Mouse (Mus musculus): ENCODE data around the gene Alpl. TPM values are rescaled to one million over a fixed set of nuclear protein-coding genes. Genes with fewer than 3 reads are reported as not detected.
A peak's percentile ranks its signal among the peaks of the same experiment; 100 is the strongest.

The Alpl gene
- total RNA-seq, 2 experiments from 2014 or later, result 40.4 to 61.8 TPM

DNA sequence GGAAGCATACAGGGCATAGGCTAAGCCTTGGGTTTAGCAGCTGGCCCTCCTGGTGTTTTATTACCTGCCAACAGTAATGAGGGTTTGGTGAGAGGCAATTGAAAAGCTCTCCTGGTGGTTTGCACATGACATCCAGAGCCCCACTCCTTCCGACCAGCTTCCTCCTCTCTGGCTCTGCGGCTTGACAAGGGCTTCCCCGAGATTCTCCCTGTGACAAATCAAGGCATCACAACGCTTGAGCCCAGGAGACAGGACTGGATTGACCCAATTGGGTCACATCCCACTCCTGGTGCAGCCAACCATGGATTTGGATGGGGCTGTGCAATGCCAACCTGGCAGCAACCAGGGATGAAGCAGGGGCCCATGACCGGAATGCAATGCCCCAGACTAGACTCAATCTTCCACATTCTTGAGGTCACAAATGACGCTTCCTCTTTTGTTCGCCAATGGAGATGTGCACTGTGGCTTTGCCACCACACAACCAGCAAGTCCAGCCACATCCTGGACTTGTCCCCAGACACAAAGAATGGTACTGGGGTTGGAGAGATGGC is 11.2 kb upstream of the Alpl start:
- intact Hi-C loops (cut with DNase I), result no loop called here

DNA sequence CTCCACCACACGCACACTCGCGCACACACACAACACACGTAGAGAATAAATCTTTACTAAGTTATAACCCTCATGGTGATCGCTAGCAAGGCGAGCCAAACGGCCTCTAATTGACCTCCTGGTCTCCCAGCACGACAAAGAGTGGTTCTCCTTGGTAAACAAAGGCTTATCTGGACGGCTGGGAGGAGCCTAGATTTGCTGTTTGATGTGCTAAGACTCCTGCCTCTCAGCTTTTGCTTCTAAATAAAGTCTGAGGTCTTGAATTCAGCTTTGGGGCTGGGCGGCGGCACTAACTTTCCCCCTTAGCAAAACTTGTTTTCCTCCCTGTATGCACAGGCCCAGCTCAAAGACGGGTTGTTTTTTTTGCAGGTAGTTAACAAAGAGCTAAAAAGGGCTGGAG is 5.0 kb upstream of the Alpl start:
- intact Hi-C loops (cut with DNase I), result no loop called here
- no peak for DNase-seq

More for the DNA sequence above, 11.2 kb upstream of the Alpl start:
- DNase-seq, result no peak

DNA sequence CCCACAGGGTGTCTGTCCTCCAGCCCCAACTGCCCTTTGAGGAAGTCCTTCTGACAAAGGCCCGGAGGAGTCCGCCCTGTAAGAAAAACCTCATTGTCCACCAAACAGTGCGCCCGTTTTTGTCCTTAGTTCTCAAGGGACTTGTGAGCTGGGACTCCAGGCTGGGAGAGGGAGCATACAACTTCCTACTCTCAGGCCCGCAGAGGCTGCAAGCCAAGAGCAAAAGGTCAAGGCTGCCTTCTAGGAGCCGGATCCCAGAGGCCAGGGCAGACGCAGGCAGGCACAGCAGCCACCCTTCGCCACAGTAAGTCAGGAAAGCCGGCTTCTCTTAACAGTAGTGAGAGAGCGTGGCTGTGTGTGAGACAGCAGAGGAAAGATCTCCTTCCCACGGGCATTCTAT is 4.1 kb upstream of the Alpl start:
- intact Hi-C loops (cut with DNase I), result no loop called here
- peak in 1 of 2 experiments; percentile 34 for DNase-seq

DNA sequence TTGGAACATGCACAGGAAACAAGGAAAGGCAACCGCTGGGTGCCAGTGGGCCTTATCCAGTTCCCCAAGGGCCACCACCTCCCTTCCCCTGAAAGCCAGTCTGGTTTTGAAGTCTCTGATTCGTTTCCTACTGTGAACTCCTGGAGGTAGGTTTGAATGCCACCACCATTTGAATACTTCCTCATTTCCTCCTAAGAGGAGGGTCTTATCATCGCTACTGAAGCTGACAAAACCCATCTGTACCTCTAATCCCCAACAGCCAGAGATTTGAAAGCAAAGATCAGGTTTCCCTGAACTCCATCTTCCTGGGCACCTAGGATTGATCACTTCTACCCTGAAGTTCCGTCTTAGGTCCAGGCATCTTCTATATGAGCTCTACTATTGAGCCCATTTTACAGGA is 854 bp upstream of the Alpl start:
- intact Hi-C loops (cut with DNase I), result loop anchor here (5.0 kb wide), 1 partner anchor 40 kb away; no protein-coding TSS in a partner anchor
- no peak for DNase-seq

DNA sequence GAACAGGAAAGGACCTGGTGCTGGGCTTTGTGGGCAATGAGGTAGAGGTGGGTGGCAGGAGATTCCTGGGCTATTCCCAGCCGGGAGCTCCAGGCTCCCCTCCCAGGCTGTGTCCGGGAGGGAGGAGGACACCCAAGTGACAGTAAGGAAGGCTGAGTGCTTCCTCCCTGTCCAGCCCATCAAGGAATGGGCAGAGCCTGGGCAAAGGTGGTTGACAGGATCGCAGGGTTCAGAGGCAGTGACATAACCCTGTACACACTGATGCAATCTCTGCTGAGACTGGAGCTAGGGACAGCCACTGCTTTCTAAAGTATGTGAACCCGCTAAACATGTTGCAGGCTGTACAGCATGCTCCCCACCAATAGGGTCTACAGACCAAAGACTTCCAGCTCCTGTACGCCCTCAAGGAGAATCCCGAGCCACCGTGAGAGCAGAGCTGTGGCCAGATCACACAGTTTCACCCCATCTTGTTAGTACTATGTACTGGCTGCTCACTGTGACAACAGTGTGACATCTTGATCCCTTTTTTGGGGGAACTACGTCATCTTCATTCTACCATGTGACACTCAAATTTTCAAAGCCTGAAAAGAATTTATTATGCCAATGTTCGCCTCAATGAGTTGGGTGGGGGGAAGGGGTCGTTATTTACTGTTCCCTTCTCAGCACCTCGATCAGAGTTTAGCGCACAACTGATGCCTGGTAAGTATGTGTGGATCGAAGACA is 1.8 kb downstream of the Alpl start:
- no peak for DNase-seq
- intact Hi-C loops (cut with DNase I), result no loop called here

DNA sequence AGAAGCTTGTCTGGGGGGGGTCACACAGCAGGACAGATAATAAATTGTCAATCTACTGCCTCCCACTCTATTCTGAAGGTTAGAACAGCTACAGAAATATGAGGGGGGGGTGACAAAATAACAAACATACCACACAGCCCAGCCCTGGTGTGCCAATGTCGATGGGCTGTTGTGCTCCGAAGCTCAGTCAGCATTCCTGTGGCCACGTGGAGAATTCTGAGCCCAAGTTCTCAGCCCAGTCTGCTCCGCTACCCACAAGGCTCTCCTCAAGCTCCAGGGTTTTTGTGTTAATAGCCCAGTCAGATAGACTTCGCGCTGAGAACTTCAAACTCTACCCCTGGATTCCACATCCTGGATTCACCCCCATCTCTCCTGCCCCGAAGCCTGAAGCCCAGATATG is 2.6 kb downstream of the Alpl start:
- intact Hi-C loops (cut with DNase I), result no loop called here
- no peak for DNase-seq

DNA sequence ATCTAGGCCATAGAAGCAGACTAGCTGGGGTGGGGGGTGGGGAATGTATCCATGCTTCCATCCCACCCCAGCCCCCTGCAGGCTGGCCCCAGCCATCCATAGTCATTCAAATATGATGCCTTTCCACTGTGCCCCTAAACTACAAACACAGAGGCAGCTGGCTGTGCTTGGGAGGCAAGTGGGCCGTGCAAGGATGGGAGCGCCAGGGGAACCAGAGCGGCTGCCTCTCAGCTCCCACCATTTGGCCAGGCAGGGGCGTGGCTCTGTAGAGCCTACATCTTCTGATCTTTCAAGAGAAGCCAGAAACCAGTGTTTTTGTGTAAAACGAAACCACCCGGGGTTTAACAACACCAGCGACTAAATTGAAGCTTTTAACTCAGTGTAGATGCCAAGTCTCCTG is 4.7 kb downstream of the Alpl start:
- intact Hi-C loops (cut with DNase I), result no loop called here
- DNase-seq, result no peak

DNA sequence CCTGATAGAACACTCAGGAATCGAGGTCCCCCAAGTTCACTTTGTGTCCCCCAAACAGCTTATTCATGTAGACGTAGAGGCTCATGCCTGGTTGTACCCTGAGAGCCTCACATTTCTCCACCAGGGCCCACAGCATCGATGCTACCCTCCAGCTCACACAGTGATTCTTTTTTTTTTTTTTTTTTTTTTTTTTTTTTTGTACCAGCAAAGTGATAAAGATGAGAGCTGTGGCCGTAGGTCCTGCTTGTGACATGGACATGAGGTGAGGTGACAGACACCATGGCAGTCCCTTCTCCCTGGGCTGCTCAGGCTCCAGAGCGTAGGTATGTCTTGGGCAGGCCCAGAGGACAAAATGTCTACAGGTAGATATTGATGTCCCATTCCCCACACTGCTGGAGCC is 5.2 kb downstream of the Alpl start:
- no peak for DNase-seq
- intact Hi-C loops (cut with DNase I), result no loop called here

DNA sequence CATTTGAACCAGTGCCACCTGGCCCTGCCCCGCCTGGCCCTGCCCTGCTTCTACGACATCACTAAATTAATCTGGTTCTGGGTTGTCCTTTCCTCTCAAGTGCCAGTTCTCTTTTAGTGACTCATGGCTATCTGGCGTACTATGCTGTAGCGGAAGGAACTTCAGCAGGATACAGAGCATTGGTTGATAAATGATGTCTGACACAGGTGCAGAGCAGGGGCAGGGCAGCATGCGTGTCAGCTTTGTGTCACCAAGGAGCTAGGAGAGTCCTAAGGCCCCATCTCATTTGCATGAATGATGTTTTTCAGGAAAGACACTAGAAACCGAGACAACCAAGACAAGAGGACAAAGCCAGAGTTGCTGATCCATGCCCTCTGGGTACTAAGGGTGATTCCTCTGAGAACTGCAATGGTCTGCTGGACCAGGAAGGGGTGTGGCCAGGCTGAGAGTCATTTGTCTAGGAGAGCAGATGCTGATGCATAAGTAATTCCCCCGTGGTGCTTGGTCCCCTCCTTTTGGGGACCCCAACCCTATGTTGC is 7.6 kb downstream of the Alpl start:
- intact Hi-C loops (cut with DNase I), result no loop called here
- no peak for DNase-seq

DNA sequence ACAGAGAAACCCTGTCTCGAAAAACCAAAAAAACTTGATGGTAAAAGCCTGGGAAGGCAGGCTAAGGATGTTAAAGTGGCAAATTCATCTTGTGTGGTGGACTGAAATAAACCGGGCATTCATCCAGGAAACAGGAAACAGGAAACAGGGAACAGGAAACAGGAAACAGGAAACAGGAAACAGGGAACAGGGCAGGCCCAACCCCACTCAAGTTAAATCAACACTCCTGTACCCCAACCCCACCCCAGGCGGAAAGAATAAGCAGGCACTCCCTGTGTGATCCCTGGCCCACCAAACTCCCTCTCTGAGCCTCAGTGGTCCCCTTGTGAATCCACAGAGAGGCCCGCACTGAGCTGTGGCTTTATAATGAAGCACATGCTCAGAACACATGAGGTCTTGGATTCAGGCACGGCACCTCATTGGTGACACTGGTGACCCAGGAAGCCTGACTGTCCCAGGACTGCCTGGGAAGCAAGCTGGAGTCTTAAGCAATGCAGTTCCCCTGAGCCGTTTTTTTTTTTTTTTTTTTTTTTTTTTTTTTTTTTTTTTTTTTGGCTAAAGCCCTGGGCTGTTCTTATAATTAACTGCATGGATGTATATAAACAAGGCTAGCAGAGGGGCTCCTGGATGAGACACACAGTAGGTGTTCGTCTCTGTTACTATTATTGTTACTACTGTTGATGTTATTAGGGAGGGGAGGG is 8.4 kb downstream of the Alpl start:
- DNase-seq, result no peak
- intact Hi-C loops (cut with DNase I), result no loop called here

DNA sequence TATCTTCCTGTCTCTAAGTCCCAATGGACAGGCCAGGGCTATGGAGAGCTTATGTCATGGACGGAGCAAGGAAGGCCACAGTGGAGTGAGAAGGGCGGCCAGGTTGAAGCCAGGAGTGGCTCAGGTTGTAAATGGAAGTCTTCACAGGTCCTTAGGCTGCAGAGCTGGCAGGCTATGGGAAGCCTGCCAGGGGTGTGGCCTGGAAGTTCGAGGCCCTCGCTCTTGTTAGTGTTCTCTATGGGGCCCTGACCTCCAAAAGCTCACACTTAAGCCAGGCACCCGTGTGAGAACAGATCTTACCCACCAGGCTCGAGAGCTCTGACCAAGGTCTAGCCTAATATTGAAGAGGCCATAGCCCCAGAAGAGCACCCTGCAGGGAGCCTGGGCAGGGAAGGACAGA is 9.7 kb downstream of the Alpl start:
- intact Hi-C loops (cut with DNase I), result no loop called here
- no peak for DNase-seq

DNA sequence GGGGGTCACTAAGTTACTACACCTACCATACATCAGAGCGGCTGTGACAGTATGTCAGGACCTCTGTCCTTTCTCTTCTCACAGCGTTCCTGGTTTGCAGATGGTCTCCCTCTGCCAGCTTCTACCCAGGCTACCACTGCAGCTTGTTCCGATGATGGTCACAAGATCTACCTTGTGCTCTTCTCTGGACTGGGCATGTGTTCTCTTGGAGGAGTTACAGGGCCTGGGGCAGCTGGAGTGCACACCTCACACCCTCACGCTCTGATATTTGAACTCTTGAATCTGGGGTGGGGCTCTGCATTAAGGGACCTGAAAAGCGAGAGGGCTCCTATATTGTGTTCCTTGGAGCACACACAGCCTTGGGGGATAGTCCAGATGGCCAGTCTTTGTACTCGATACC is 10.9 kb downstream of the Alpl start:
- intact Hi-C loops (cut with DNase I), result no loop called here
- no peak for DNase-seq

DNA sequence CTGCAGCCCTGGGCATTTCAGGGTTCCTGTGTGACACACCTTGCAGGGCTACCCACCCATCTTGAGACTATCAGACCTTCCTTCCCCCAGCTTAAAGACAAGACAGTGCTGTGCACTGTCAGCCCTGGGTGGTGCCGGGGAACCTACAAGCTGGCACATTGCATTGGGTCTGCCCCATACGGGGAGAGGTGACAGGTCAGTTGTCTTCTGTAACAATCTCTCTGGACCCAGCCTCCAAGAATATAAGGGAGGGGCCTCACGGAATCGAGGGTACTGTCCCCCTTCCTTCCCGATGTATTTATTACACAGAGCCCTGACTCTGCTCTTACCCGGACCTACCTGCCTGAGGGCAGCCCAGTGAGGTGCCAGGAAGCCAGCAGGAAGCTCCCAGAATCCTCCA is 11.4 kb downstream of the Alpl start:
- intact Hi-C loops (cut with DNase I), result no loop called here
- no peak for DNase-seq

DNA sequence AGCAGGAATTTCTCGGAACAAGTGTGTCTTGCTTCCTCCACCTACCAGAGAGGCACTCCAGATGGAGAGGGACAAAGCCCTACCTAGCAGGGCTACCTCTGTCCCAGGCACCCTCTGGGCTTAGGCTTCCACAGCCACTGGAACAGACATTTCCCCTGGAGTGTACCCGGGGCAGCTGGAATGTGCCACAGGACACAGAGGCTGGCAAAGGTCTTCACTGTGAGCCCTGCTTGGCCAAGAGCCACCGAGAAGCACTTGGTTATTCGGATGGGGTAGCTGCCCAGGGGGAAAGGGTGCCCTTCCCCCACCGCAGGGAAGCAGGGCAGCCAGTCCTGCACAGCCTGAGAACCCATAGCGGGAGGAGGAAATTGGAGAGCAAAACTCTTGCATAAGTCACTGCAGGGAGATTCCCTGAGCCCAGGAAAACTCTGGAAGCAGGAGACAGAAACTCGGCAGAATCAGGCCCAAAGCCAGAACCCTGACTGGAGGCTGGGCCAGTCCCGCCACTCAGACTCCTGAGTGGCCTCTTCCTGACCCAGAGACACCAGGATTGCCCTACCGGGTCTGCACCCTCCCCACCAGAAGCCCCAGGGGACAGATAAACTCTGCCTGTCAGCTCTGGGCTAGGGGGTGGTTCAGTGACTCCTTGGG is 12.5 kb downstream of the Alpl start:
- intact Hi-C loops (cut with DNase I), result no loop called here
- peak; percentile 65 to 72 for DNase-seq

DNA sequence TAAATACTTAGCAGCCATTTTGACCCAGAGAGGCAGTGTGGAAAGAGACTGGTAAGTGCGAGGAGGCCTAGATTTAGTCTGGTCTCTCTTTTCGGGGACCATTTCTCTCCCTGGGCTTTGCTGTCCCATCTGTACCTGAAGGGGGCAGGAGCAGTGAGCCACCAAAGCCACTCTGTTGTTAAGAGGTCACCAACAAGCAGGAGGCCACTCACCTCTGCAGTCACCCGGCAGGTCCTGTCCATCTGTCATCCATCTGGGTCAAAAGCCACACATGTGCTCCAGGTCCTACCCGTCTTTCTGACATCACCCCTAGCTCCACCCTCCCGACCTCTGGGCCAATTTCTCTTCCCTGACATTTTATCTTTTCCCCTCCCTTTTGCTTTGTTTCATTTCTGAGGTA is 14.2 kb downstream of the Alpl start:
- intact Hi-C loops (cut with DNase I), result no loop called here

DNA sequence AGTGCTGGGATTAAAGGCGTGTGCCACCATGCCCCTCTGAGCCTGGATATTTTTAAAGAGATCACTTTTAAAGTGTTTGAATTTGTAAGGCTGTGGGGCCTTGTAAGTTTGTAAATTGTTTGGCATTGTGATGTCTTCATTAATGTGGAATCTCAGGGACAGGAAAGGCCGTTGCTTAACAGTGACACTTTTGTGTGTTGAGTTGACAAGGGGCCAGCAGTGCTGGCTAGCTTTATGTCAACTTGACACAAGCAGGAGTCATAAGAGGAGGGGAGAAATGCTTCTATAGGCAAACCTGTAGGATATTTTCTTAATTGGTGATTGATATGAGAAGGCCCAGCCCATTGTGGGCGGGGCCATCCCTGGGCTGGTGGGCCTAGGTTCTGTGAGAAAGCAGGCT is 15.2 kb downstream of the Alpl start:
- DNase-seq, result no peak

More for the DNA sequence above, 14.2 kb downstream of the Alpl start:
- DNase-seq, result no peak

DNA sequence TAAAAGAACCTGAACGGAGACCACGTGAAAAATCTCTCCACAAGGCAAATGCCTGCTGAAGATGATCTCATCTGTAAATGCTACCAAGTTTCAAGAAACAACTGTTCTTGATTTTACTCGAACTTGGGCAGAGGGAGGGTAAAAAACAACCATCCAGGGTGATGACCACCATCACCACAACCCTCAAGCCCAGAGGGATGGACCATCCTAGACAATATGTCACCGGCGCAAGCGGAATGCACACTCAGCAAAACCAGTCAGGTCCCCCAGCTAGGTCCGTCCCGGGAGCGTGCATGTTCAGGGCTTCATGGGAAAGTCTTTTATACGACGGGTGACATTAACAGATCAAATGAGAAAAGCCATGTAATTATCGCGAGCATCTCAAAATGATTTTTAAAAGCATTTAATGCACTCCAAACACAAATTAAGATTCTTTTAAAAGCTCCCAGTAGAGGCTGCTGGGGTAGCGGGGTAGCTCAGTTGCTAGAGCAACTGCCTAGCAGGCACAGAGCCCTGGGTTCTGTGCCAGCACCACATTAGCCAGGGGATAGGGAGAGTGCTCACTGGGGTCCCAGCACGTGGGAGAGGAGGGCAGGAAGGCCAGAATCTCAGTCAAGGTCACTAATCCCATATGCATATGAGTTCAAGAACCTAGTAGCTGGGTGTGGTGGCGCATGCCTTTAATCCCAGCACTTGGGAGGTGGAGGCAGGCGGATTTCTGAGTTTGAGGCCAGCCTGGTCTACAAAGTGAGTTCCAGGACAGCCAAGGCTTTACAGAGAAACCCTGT is 17.6 kb downstream of the Alpl start:
- intact Hi-C loops (cut with DNase I), result no loop called here
- no peak for DNase-seq

More for the DNA sequence above, 15.2 kb downstream of the Alpl start:
- intact Hi-C loops (cut with DNase I), result no loop called here

DNA sequence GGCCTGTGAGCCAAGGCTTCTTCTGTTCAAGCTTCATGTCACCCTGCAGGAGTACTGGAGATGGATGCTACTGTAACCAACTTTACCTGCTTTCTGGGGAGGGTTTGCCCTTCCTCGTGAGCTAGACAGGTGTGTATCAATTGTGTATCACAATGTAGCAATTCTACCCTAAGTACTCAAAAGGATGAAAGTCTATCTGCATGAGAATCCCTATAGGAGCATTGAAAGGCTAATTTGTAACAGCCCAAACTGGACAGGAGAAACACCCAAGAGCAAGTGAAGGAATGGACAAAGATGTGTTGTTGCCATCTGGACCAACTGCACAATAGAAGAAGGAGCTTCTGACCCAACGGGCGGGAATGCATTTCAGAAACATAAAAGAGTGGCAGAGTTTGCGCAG is 18.3 kb downstream of the Alpl start:
- no peak for DNase-seq
- intact Hi-C loops (cut with DNase I), result no loop called here

DNA sequence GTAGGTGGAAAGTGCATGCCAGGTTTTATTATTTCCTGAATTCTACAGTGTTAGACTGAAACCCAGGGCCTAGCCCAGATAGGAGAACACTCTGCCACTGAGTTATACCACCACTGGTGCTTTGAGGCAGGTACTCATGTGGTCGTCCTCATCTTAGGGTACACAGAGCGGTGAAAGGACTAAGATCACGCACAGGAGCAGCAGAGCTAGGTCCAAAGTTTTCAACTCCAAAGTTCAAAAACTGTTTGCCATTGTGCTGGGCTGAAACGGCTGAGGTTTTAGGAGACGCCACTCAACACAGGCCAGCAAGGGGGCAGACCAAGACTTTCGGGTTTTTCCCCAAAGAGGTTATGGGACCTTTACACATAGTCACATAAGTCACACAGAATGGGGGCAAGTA is 21.7 kb downstream of the Alpl start:
- DNase-seq, result no peak
- intact Hi-C loops (cut with DNase I), result no loop called here

DNA sequence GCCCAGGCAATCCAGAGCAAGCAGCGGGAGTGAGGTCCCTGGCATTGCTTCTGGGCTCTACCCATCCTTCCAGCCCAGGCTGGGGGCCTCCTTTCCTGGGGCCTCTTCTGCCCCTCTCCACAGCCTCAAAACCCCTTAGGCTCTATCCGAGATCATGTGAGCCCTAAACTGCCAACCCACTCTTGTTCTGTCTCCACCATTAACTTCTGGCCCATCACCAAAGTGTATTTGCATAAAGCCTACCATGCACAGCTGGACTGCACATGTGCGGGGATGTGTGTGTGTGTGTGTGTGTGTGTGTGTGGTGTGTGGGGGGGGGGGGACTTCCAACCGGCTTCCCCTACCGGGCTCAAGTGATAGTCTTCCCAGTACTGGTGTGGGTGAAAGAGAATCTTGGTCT is 22.2 kb downstream of the Alpl start:
- intact Hi-C loops (cut with DNase I), result no loop called here
- no peak for DNase-seq
